Mouse (Mus musculus) liver, postnatal 0 days (tissue): Measurements from ENCODE around the gene 1700092M07Rik.

Source experiments
- CTCF ChIP-seq: sonication (generic); IDR thresholded peaks from 2 replicates; pipeline ENCODE4 v1.5.1; 2016; ENCODE audit warnings: antibody characterized with exemption, low read depth
- EP300 ChIP-seq: IDR thresholded peaks from 2 replicates; pipeline ENCODE4 v1.6.1; 2016; ENCODE audit warnings: antibody characterized with exemption, low read depth, mild to moderate bottlenecking

DNA sequence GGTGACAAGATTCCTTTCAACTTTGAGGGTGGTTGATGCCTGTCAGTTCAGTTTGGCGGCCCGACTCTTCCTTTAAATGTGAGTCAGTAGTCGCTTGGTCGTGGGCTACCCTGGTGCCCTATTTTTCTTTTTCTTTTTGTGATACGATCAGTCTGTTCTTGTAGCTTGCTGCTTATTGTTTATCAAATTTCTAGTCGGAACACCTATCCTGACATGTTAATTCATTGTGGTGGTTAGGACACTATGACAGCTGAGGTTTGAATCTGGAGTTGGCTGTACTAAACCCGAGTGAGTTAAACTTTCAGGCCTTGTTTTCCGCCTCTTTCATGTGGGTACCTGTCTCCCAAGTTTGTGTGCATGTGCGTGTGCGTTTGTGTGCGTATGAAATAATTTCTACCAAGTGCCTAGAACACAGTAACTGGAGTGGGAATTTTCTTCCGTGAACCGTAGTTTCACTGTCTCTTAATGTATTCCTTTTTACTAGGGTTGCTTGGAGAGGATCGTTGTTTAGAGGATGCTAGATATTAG lies 17.0 kb downstream of the 1700092M07Rik start:
- TF ChIP-seq EP300 (no peak), CTCF (no peak)
